Mouse (Mus musculus) kidney, adult 2 months (tissue): Measurements from ENCODE around the gene Trim11.

Experiments
- CTCF ChIP-seq: fragments of 200-500 bp; conservative IDR thresholded peaks from 2 replicates; pipeline ENCODE4 v1.5.1; 2011; ENCODE audit warnings: low read depth, mild to moderate bottlenecking, control low read depth, low read length, moderate library complexity, mixed read lengths; ENCODE audit not compliant: insufficient read depth, insufficient read length
- POLR2A ChIP-seq: fragments of 200-500 bp; IDR thresholded peaks from one replicate; pipeline ENCODE4 v1.6.1; 2011; ENCODE audit warnings: low read depth, low read length, control low read depth

GRCm38 (mm10) chr11:58951210-58951609 is 26.7 kb upstream of the Trim11 start:
- no peak for TF ChIP-seq CTCF
- TF ChIP-seq POLR2A: no peak
